Mouse (Mus musculus): ENCODE measurements around the gene Cysrt1. TPM values are rescaled to one million over a fixed set of nuclear protein-coding genes. Genes with fewer than 3 reads are reported as not detected.

Cysrt1 gene
- polyA plus RNA-seq (2014; fragmentation: Illumina TruSeq; extraction: RNeasy Lipid Tissue Mini Kit (QIAGEN cat#74804); ENCODE audit: insufficient read depth, low read depth, low replicate concordance), result 0.30 TPM

GRCm38 (mm10) chr2:25242101-25242506 is at the start of gene Cysrt1, which contains the start of gene Rnf208:
TSS of gene Cysrt1 (minus strand) at chr2:25242452.
TSS of gene Rnf208 (plus strand) at chr2:25242255.

GRCm38 (mm10) chr2:25289651-25290050 is 47.4 kb upstream of the Cysrt1 start, which contains the start of gene Lrrc26:
TSS of gene Lrrc26 (plus strand) at chr2:25289915.

GRCm38 (mm10) chr2:25287927-25288649 is 45.8 kb upstream of the Cysrt1 start, which contains the start of gene Tmem210:
TSS of gene Tmem210 (plus strand) at chr2:25288145.

GRCm38 (mm10) chr2:25271827-25272511 is 29.7 kb upstream of the Cysrt1 start, which contains the start of the genes Ssna1 and Anapc2:
TSS of gene Ssna1 (minus strand) at chr2:25272438.
TSS of gene Anapc2 (plus strand) at chr2:25272478.

GRCm38 (mm10) chr2:25262291-25262767 is 20.1 kb upstream of the Cysrt1 start, which contains the start of gene Tprn:
TSS of gene Tprn (plus strand) at chr2:25262618.

GRCm38 (mm10) chr2:25255284-25255779 is 13.1 kb upstream of the Cysrt1 start, which contains the start of gene Tmem203:
TSS of gene Tmem203 (plus strand) at chr2:25255439.

GRCm38 (mm10) chr2:25246183-25247072 is 4.2 kb upstream of the Cysrt1 start, which contains the start of gene AL732309.1:
TSS of gene AL732309.1 (minus strand) at chr2:25246863.

GRCm38 (mm10) chr2:25236614-25237013 is 5.6 kb downstream of the Cysrt1 start, which contains the start of gene Rnf224:
TSS of gene Rnf224 (minus strand) at chr2:25236787.

GRCm38 (mm10) chr2:25234050-25234449 is 8.2 kb downstream of the Cysrt1 start, which contains the start of gene Slc34a3:
TSS of gene Slc34a3 (minus strand) at chr2:25234364.

GRCm38 (mm10) chr2:25224492-25224765 is 17.8 kb downstream of the Cysrt1 start, which contains the start of gene Tubb4b:
TSS of gene Tubb4b (minus strand) at chr2:25224702.

GRCm38 (mm10) chr2:25218445-25218844 is 23.8 kb downstream of the Cysrt1 start, which contains the start of gene Fam166a:
TSS of gene Fam166a (plus strand) at chr2:25218745.

GRCm38 (mm10) chr2:25214444-25214843 is 27.8 kb downstream of the Cysrt1 start, which contains the start of gene Stpg3:
TSS of gene Stpg3 (minus strand) at chr2:25214637.

GRCm38 (mm10) chr2:25211121-25211670 is 31.1 kb downstream of the Cysrt1 start, which contains the start of gene Nelfb:
TSS of gene Nelfb (minus strand) at chr2:25211489.

GRCm38 (mm10) chr2:25196172-25196954 is 45.9 kb downstream of the Cysrt1 start, which contains the start of gene Tor4a:
TSS of gene Tor4a (minus strand) at chr2:25196886.

Other genes with a start within 250 kb of the Cysrt1 start
- 29.3 TPM for gene Nsmf, start 188.1 kb downstream of the Cysrt1 start, polyA plus RNA-seq (2014; fragmentation: Illumina TruSeq; extraction: RNeasy Lipid Tissue Mini Kit (QIAGEN cat#74804); ENCODE audit: insufficient read depth, low read depth, low replicate concordance)
- 2.4 TPM for gene Entpd8, start 162.1 kb downstream of the Cysrt1 start, polyA plus RNA-seq (2014; fragmentation: Illumina TruSeq; extraction: RNeasy Lipid Tissue Mini Kit (QIAGEN cat#74804); ENCODE audit: insufficient read depth, low read depth, low replicate concordance)
- 1.9 TPM for gene Noxa1, start 147.3 kb downstream of the Cysrt1 start, polyA plus RNA-seq (2014; fragmentation: Illumina TruSeq; extraction: RNeasy Lipid Tissue Mini Kit (QIAGEN cat#74804); ENCODE audit: insufficient read depth, low read depth, low replicate concordance)
- gene Nrarp, start 61.7 kb downstream of the Cysrt1 start, polyA plus RNA-seq (2014; fragmentation: Illumina TruSeq; extraction: RNeasy Lipid Tissue Mini Kit (QIAGEN cat#74804); ENCODE audit: insufficient read depth, low read depth, low replicate concordance), result 28.7 TPM
- gene Tor4a, start 45.6 kb downstream of the Cysrt1 start, polyA plus RNA-seq (2014; fragmentation: Illumina TruSeq; extraction: RNeasy Lipid Tissue Mini Kit (QIAGEN cat#74804); ENCODE audit: insufficient read depth, low read depth, low replicate concordance), result 18.3 TPM
- 41.8 TPM for gene Nelfb, start 31.0 kb downstream of the Cysrt1 start, polyA plus RNA-seq (2014; fragmentation: Illumina TruSeq; extraction: RNeasy Lipid Tissue Mini Kit (QIAGEN cat#74804); ENCODE audit: insufficient read depth, low read depth, low replicate concordance)
- not detected for gene Stpg3, start 27.8 kb downstream of the Cysrt1 start, polyA plus RNA-seq (2014; fragmentation: Illumina TruSeq; extraction: RNeasy Lipid Tissue Mini Kit (QIAGEN cat#74804); ENCODE audit: insufficient read depth, low read depth, low replicate concordance)
- gene Fam166a, start 23.7 kb downstream of the Cysrt1 start, polyA plus RNA-seq (2014; fragmentation: Illumina TruSeq; extraction: RNeasy Lipid Tissue Mini Kit (QIAGEN cat#74804); ENCODE audit: insufficient read depth, low read depth, low replicate concordance), result not detected
- gene Tubb4b, start 17.8 kb downstream of the Cysrt1 start, polyA plus RNA-seq (2014; fragmentation: Illumina TruSeq; extraction: RNeasy Lipid Tissue Mini Kit (QIAGEN cat#74804); ENCODE audit: insufficient read depth, low read depth, low replicate concordance), result 379 TPM
- not detected for gene Slc34a3, start 8.1 kb downstream of the Cysrt1 start, polyA plus RNA-seq (2014; fragmentation: Illumina TruSeq; extraction: RNeasy Lipid Tissue Mini Kit (QIAGEN cat#74804); ENCODE audit: insufficient read depth, low read depth, low replicate concordance)
- gene Rnf224, start 5.7 kb downstream of the Cysrt1 start, polyA plus RNA-seq (2014; fragmentation: Illumina TruSeq; extraction: RNeasy Lipid Tissue Mini Kit (QIAGEN cat#74804); ENCODE audit: insufficient read depth, low read depth, low replicate concordance), result not detected
- 2.1 TPM for gene Rnf208, start 197 bp downstream of the Cysrt1 start, polyA plus RNA-seq (2014; fragmentation: Illumina TruSeq; extraction: RNeasy Lipid Tissue Mini Kit (QIAGEN cat#74804); ENCODE audit: insufficient read depth, low read depth, low replicate concordance)
- 6.2 TPM for gene AL732309.1, start 4.4 kb upstream of the Cysrt1 start, polyA plus RNA-seq (2014; fragmentation: Illumina TruSeq; extraction: RNeasy Lipid Tissue Mini Kit (QIAGEN cat#74804); ENCODE audit: insufficient read depth, low read depth, low replicate concordance)
- 15.5 TPM for gene Tmem203, start 13.0 kb upstream of the Cysrt1 start, polyA plus RNA-seq (2014; fragmentation: Illumina TruSeq; extraction: RNeasy Lipid Tissue Mini Kit (QIAGEN cat#74804); ENCODE audit: insufficient read depth, low read depth, low replicate concordance)
- gene Tprn, start 20.2 kb upstream of the Cysrt1 start, polyA plus RNA-seq (2014; fragmentation: Illumina TruSeq; extraction: RNeasy Lipid Tissue Mini Kit (QIAGEN cat#74804); ENCODE audit: insufficient read depth, low read depth, low replicate concordance), result 6.2 TPM
- gene Ssna1, start 30.0 kb upstream of the Cysrt1 start, polyA plus RNA-seq (2014; fragmentation: Illumina TruSeq; extraction: RNeasy Lipid Tissue Mini Kit (QIAGEN cat#74804); ENCODE audit: insufficient read depth, low read depth, low replicate concordance), result 68.9 TPM
- 38.0 TPM for gene Anapc2, start 30.0 kb upstream of the Cysrt1 start, polyA plus RNA-seq (2014; fragmentation: Illumina TruSeq; extraction: RNeasy Lipid Tissue Mini Kit (QIAGEN cat#74804); ENCODE audit: insufficient read depth, low read depth, low replicate concordance)
- gene Tmem210, start 45.7 kb upstream of the Cysrt1 start, polyA plus RNA-seq (2014; fragmentation: Illumina TruSeq; extraction: RNeasy Lipid Tissue Mini Kit (QIAGEN cat#74804); ENCODE audit: insufficient read depth, low read depth, low replicate concordance), result not detected
- gene Lrrc26, start 47.5 kb upstream of the Cysrt1 start, polyA plus RNA-seq (2014; fragmentation: Illumina TruSeq; extraction: RNeasy Lipid Tissue Mini Kit (QIAGEN cat#74804); ENCODE audit: insufficient read depth, low read depth, low replicate concordance), result 22.2 TPM
- gene Grin1, start 76.7 kb upstream of the Cysrt1 start, polyA plus RNA-seq (2014; fragmentation: Illumina TruSeq; extraction: RNeasy Lipid Tissue Mini Kit (QIAGEN cat#74804); ENCODE audit: insufficient read depth, low read depth, low replicate concordance), result not detected
- 31.9 TPM for gene Man1b1, start 89.9 kb upstream of the Cysrt1 start, polyA plus RNA-seq (2014; fragmentation: Illumina TruSeq; extraction: RNeasy Lipid Tissue Mini Kit (QIAGEN cat#74804); ENCODE audit: insufficient read depth, low read depth, low replicate concordance)
- 18.5 TPM for gene Dpp7, start 113.9 kb upstream of the Cysrt1 start, polyA plus RNA-seq (2014; fragmentation: Illumina TruSeq; extraction: RNeasy Lipid Tissue Mini Kit (QIAGEN cat#74804); ENCODE audit: insufficient read depth, low read depth, low replicate concordance)
- 51.2 TPM for gene Uap1l1, start 123.2 kb upstream of the Cysrt1 start, polyA plus RNA-seq (2014; fragmentation: Illumina TruSeq; extraction: RNeasy Lipid Tissue Mini Kit (QIAGEN cat#74804); ENCODE audit: insufficient read depth, low read depth, low replicate concordance)
- gene Sapcd2, start 129.9 kb upstream of the Cysrt1 start, polyA plus RNA-seq (2014; fragmentation: Illumina TruSeq; extraction: RNeasy Lipid Tissue Mini Kit (QIAGEN cat#74804); ENCODE audit: insufficient read depth, low read depth, low replicate concordance), result 1.0 TPM
- gene Entpd2, start 153.4 kb upstream of the Cysrt1 start, polyA plus RNA-seq (2014; fragmentation: Illumina TruSeq; extraction: RNeasy Lipid Tissue Mini Kit (QIAGEN cat#74804); ENCODE audit: insufficient read depth, low read depth, low replicate concordance), result 7.6 TPM
- 69.7 TPM for gene Npdc1, start 156.9 kb upstream of the Cysrt1 start, polyA plus RNA-seq (2014; fragmentation: Illumina TruSeq; extraction: RNeasy Lipid Tissue Mini Kit (QIAGEN cat#74804); ENCODE audit: insufficient read depth, low read depth, low replicate concordance)
- 1.7 TPM for gene Fut7, start 180.8 kb upstream of the Cysrt1 start, polyA plus RNA-seq (2014; fragmentation: Illumina TruSeq; extraction: RNeasy Lipid Tissue Mini Kit (QIAGEN cat#74804); ENCODE audit: insufficient read depth, low read depth, low replicate concordance)
- gene Abca2, start 186.3 kb upstream of the Cysrt1 start, polyA plus RNA-seq (2014; fragmentation: Illumina TruSeq; extraction: RNeasy Lipid Tissue Mini Kit (QIAGEN cat#74804); ENCODE audit: insufficient read depth, low read depth, low replicate concordance), result 9.0 TPM
- gene Clic3, start 214.4 kb upstream of the Cysrt1 start, polyA plus RNA-seq (2014; fragmentation: Illumina TruSeq; extraction: RNeasy Lipid Tissue Mini Kit (QIAGEN cat#74804); ENCODE audit: insufficient read depth, low read depth, low replicate concordance), result 364 TPM
- gene Paxx, start 218.6 kb upstream of the Cysrt1 start, polyA plus RNA-seq (2014; fragmentation: Illumina TruSeq; extraction: RNeasy Lipid Tissue Mini Kit (QIAGEN cat#74804); ENCODE audit: insufficient read depth, low read depth, low replicate concordance), result 44.5 TPM
- gene Ptgds, start 227.6 kb upstream of the Cysrt1 start, polyA plus RNA-seq (2014; fragmentation: Illumina TruSeq; extraction: RNeasy Lipid Tissue Mini Kit (QIAGEN cat#74804); ENCODE audit: insufficient read depth, low read depth, low replicate concordance), result 1.6 TPM

Data from lung, adult 10 weeks (tissue).